Mouse (Mus musculus): ENCODE results near the gene Mtmr12.

Mtmr12 gene

DNA sequence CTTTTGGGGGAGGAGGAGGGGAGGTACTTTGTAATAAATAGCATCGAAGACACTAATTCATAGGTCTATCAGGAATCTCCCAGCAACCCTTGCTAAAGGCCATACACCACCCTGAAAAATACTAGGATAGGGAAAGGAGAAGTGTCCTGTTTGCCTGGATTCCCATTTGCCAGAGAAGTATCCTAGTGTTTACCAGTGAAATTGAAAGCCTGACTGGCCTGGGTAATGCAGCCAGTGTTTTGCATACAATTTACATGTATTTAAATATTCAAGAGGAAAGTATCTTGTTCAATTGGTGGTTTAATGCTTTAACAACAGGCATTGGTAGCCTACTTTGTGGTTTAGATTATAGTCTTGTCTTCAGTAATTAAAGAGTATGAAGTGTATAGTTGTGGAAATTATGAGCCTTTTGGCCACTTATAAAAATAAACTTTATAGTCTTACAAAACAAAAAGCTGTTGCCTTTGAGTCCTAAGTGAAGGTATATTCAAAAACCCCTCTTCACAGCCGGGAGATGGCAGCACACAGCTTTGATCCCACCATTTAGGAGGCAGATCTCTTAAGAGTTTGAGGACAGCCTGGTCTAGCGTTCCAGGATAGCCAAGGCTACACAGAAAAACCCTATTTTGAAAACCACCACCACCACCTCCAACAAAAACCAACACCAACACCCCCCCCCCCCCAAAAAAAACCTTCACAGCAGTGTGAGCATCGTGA, 69.4 kb downstream of the Mtmr12 start:
- peak; percentile 62 for DNase-seq (ENCODE audit: low read depth, low spot score)

DNA sequence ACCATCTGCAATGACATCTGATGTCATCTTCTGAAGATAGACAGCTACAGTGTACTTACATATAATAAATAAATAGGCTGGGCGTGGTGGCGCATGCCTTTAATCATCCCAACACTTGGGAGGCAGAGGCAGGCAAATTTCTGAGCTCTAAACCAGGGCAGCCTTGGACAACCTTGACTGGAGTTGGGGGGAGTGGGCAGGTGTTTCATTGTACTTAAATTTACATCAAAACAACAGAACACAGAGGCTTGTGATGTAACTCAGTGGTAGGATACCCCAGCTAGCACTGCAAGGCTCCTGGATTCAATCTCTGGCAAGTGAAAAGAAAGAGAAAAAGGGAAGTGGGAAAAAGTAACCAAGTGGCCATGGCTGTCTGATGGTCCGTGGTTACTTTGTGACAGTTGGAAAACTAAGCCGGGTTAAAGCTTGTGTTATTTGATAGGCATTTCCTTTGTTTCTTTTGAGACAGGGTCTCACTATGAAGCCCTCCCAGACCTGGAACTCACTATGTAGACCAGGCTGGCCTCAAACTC, 70.3 kb downstream of the Mtmr12 start:
- peak; percentile 71 for DNase-seq (ENCODE audit: low read depth, low spot score)

DNA sequence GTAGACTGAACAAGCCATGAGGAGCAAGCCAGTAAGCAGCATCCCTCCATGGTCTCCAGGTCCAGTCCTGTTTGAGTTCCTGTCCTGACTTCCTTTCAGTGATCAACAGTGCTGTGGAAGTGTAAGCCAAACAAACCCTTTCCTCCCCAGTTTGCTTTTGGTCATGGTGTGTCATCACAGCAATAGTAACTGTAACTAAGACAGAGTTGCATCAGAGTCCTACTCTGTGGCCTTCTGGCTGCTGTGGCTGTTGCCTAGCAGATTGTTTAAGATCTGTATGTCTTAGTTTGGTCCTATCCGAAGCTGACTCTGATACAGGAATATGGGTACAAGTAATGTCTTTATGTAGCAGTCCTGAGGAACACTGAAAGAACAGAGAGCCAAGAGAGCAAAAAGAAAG, 75.0 kb downstream of the Mtmr12 start:
- no peak for DNase-seq (ENCODE audit: low read depth, low spot score)

DNA sequence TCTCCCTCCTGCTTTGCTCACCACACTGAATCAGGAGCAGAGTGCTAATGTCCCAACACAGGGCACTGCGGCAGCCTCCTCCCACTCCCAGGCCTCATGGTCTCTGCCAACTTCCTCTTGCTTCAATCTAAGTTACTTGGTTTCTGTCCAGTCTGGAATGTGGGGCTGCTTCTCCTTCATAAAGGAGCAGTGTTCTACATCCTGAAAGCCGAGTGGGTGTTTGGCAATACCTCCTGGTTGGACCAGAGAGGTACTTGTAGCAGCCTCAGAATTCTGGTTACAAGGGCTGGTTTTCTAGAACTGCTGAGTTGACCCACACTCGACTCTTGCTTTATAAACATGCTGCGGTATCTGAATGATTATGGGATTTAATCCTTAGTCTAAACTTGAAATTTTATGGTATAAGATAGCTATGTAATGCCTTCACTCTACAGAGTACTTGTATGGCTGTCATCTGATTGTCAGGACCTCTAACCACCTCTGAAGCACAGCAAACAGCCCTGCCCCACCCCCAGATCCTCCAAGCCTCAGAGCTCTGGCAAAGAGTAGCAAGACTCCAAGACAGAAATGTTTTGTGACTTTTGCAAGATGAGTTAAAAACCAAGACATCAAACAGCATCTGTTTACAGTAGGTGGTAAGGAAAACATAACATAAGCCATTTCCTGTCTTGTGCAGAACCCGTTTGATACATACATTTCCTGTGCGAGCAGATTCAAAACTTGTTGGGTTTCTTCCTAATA, 80.1 kb downstream of the Mtmr12 start:
- no peak for DNase-seq (ENCODE audit: low read depth, low spot score)

DNA sequence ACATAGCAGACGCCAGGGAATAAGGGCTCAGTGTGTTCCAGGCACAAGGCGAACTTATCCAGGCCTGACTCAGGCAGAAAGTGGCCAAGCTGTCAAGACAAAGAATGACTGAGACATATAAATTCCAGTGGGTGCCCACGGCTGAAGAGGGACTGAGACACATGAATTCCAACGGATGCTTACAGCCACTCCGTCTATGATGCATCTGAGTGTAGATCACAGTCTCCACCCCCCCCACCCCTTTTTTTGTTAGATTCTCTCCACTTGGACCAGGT, 80.6 kb downstream of the Mtmr12 start:
- DNase-seq (ENCODE audit: low read depth, low spot score) = no peak

DNA sequence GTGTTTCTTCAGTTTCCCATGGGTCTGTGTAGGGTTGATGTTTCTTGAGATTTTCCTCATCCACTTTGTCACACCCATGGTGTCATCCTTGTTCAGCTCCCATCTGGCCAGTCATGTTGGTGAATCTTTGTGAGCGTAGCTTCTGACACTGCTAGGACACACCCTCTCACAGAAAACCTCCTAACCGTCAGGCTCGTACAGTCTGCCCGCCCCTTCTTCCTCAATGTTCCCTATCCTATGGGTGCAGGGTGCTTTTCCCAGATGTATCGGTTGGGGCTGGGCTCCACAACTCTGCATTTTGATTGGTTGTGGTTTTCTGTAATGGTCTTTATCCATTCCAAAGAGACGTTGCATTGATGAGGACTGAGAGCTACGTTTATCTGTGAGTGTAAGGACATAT, 85.5 kb downstream of the Mtmr12 start:
- peak; percentile 31 for DNase-seq (ENCODE audit: low read depth, low spot score)

DNA sequence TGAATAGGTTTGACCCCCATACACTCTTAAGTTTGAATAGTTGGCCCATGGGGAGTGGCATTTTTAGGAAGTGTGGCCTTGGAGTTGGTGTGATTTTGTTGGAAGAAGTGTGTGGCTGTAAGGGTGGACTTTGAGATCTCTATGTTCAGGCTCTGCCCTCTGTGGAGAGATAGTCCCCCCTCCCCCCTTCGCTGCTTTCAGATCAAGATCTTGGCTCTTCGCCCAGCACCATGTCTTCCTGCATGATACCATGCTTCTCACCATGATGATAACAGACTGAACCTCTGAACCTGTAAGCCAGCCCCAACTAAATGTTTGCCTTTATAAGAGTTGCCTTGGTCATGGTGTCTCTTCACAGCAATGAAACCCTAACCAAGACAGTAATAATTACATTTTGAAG, 86.9 kb downstream of the Mtmr12 start:
- DNase-seq (ENCODE audit: low read depth, low spot score) = no peak

DNA sequence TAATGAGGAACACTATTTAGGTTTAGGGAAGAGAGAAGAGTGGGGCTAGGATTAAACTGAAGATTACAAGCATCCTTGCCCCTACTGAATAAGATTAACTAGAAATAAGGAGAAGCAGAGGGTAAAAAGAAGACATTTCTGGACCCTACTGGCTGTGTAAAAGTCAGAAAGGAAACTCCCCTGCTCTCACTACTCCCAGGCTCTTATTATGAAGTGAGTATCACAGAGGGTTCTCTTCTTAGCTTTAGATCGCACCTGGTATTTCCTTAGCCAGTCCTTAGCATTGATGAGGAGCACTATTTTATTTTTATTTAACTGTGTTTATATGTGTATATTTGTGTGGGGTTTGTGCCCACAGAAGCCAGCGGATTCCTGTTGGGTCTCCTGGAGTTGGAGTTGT, 91.4 kb downstream of the Mtmr12 start:
- no peak for DNase-seq (ENCODE audit: low read depth, low spot score)

DNA sequence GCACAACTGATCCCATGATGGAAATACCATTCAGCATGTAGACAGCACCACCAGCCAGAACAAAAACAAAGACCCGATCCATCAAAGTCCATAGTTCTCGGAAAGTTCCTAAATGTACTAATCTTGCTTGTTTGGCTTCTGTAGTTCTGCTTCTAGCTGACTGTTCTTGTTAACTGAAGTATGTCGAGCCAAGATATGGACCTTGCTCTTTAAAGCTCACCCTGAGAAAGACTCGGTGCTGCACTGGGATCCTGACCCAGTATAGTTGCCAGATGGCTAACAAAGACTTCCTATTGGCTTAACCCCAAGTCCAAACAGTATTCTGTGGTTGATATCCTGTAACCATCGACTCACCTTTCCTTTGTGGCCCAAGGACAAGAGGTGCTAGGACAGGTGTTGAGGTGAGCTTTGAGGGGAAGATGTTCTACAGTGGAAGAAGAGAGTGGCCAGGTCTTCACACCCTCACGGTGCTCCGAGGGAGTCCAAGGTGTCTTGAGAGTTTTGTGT, 93.5 kb downstream of the Mtmr12 start:
- DNase-seq (ENCODE audit: low read depth, low spot score) = no peak

DNA sequence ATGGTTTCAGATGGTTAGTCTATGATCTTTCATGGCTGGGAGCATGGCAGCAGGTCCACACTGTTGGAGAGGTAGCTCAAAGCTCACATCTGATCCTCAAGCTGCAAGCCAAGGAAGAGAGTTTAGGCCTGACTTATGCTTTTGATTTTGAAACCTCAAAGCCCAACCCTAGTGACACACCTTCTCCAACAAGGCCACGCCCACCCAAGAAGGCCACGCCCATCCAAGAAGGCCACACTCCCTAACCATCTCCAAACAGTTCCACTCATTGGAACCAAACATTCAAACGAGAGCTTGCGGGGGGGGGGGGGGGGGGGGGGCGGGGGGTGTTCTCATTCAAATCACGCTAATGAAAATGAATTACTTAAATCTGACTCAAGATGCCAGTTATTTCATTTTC, 96.9 kb downstream of the Mtmr12 start:
- DNase-seq (ENCODE audit: low read depth, low spot score) = peak; percentile 57

DNA sequence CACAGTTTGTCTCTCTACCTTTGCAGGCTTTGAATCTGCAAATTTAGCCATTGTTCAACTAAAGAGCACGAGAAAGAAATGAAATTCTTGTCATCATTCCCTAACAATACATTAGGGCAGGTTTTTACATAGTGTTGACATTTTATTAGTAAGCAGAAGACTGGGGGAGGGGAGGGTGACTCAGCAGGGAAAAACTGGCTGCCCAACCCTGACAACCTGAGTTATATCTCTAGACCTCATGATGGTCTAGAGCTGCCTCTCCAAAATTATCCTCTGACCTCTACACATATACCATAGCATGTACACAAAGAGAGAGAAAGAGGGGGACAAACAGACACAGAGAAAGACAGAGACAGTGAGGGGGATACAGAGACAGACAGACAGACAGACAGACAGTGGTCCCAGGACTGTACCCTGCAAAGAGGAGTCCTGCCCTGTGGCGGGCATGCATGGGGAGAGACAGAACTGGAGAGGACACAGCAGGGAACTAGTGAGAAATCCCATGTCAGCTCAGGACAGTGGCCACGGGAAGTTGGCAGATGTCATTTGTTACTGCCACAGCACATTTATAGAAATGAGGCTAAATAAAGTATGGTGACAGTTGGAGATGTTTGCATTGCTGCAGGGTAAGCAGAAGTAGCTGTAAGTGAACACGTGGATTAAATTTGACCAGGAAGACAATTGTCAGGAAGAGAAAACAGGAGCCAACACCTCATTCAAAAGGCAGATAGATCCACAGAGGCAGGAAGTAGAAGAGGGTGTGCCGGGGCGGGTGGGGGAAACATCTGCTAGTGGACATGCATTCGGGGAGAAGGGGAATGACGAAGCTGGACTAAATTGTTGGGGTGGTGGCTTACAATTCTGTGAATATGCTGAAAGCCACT, 101.6 kb downstream of the Mtmr12 start:
- DNase-seq (ENCODE audit: low read depth, low spot score) = no peak

DNA sequence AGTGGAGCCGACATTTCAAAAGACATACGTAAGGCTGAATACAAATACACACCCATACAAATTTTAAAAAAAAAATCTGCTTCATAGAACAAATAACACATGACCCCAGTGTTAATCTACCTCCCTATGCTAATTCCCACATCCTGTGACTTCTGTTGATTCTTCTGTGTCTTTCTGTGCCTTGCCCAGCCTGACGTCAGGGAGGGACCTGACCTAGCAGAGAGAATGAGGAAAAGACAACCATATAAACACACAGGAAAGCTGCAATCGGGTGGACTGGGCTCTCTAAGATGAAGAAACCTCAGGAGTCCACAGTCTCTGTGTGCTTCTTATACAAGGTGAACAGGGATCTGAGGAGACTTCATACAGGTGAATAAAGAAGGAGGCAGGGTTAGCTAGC, 102.3 kb downstream of the Mtmr12 start:
- no peak for DNase-seq (ENCODE audit: low read depth, low spot score)

DNA sequence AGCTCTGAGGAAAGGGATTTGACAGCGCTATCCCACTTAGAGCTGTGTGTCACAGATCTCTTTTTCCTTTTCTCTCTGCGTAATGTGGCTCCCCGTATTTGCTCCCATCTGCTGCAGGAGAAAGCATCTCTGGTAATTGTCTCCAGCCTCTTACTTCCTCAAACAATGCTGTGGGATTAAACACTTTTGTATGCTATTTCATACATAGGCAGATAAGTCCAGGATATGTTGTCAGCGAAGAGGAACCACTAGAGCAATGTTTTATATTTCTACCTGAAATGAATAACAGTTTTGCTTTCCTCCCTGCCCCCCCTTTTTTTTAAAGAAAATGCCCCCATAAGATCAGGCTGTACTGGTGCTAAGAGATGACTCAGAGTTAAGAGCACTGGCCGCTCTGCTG, 103.7 kb downstream of the Mtmr12 start:
- DNase-seq (ENCODE audit: low read depth, low spot score) = no peak

DNA sequence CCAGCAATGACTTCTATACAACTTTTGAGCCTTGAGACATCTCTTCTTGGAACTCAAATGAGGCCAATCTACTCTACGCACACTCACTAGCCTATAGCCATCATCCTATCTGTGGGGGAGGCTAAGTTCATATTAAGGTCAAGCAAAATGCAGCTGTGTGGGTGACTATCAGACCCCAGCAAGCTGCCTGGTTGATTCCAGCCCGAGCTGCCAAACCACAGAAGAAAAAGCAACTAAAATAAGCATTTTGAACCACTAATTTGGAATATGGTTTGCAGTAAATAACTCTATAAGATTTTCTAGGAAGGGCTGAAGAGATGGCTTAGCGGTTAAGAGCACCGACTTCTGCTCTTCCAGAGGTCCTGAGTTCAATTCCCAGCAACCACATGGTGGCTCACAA, 105.8 kb downstream of the Mtmr12 start:
- DNase-seq (ENCODE audit: low read depth, low spot score) = no peak

DNA sequence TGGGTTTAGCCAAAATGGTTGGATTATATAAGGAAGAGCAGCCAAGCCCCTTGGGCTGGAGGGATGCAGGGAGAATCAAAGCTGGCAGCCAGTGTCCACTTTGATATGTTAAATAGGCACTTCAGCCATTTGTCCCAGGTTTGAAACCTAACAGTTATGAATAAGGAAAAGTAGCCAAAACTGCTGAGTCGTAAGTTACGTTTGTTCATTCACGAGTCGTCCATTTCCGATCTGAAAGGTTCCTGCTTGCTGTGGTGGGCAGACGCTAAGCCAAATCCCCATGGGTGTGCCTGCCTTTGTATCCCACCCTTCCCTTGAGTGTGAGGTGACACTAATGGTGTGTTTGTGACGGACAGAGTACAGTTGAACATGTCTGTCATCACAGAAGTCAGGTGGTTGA, 106.6 kb downstream of the Mtmr12 start:
- no peak for DNase-seq (ENCODE audit: low read depth, low spot score)

DNA sequence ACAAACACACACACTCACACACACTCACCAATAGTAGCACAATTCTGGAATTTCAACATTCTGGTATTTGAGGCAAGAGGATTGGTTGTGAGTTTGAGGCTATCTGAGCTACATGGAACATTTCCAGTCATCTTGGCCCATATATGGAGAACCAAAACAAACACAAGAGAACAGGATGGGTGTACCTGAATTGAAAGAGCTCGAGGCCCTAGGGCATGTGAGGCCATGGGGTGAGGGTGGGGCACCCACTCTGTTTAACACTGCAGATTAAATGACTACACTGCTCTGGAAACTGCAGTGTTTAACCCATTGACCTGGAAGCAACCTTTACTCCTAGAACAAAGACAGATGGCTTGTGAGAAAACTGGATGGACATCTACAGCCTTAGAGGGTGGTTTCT, 108.4 kb downstream of the Mtmr12 start:
- DNase-seq (ENCODE audit: low read depth, low spot score) = peak; percentile 76

DNA sequence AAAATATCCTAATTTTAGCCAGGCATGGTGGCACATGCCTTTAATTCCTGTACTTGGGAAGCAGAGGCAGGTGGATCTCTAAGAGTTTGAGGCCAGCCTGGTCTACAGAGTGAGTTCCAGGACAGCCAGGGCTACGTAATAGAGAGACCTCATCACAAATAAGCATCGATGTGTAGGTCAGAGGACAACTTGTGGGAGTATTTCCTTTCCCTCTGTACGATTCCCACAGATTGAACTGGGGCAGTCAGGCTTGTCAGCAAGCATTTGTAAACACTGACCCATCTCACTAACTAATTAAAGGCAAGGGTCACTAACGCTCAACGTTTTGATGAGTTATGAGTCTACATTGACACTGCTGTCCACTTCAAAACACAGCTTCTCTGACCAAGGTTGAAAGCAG, 109.8 kb downstream of the Mtmr12 start:
- no peak for DNase-seq (ENCODE audit: low read depth, low spot score)

DNA sequence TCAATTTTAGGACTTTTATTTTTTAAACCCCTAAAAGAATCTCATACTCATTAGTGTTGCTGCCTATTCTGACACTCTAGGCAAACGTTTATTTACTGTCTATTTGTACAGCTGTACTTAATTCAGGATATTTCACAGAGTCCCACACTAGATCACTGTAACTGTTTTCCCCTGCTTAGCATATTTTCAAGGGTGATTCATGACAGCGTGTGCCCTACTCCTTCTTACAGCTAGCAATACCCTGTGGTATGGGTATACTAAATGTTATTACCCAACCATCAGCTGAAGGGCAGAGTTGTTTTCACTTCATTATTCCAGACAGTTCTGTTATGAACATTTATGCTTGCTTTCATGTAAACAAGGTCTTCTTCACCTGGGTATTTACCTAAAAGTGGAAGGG, 111.2 kb downstream of the Mtmr12 start:
- DNase-seq (ENCODE audit: low read depth, low spot score) = no peak

DNA sequence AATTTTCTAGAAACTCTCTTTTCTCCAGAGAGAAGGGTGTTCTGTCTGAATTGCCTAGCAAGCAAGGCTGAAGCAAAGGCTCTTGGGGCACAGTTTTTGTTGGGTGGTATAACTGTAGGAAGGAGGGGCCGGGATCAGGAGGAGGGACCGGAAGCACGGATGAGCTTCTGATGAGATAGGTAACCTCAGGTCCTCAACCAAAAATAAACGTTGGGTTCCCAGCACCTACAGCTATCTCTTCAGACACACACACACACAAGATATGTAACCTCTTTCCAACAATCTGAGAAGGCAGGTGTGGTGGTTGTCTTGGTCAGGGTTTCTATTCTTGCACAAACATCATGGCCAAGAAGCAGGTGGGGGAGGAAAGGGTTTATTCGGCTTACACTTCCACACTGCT, 112.5 kb downstream of the Mtmr12 start:
- no peak for DNase-seq (ENCODE audit: low read depth, low spot score)

DNA sequence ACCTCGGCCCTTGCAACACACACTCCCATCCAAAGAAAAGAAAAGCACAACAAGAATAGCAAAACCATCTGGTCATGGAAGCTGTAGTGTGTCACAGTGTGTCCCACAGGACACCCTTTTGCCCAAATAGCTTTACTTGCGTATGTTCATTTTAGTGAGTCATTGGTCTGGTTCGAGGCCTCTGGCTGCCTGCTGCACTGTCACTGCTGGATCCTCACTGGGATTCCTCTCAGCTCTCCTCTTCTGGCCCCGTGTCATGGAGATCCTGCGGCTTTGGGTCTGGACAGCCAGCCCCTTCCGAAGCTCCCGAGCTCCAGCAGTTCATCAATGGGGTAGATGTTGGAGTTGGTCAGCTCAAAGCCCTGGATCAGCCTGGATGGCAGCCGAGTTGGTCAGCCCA, 113.6 kb downstream of the Mtmr12 start:
- no peak for DNase-seq (ENCODE audit: low read depth, low spot score)

DNA sequence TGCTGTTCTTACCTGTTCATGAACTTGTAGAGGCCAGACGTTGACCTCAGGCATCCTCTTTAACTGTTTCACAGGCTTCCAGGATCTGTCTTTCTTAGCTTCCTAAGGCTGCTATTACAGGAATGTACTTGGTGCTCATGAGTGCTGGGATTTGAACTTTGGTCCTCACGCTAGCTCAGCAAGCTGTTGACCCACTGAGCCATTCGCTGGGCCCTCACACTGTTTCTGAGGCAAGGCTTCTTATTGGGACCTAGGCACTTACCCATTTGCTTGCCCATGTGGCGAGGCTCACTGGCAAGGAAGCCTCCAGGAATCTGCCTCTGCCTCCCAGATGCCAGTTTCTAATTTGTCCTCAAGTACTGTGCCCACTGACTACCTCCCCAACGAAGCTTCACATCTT, 115.1 kb downstream of the Mtmr12 start:
- no peak for DNase-seq (ENCODE audit: low read depth, low spot score)

DNA sequence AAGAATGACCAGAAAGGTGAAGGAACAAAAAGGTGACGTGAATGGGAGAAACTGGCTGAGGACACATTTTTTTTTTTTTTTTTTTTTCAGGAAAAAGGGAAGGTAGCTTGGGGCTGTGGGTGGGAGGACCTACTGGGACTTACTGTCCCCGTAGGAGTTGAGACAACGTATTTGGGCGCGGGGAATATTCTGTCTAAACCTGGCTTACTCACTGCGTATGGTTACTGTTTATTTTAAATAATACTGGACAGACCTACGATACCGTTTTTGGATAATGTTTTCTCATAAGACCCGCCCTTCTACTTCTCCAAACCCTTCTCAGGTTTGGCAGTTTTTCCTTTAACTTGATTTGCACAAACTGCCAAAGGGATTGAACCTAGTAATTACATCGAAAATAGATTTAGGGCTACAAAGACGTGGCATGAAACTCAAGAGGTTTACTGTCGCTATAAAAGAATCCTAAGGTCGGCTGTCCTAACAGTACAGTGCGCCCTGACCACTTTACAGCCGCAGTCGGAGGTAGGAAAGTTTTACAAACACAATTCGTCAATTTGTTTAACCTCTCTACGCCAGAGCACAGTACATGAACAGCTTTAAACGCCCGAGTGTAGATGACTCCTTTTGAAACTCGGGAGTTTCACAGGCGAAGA, 115.7 kb downstream of the Mtmr12 start:
- no peak for DNase-seq (ENCODE audit: low read depth, low spot score)

All from ZHBTc4 (cell line).